Mouse (Mus musculus): ENCODE measurements at regions not wholly inside any gene's neighbourhood (a gene's known extent, or its start where the extent isn't known, plus 50 kb on each side); places are given as distances from the start of the nearest gene placed in this dataset.

- TF ChIP-seq CTCF (IDR thresholded peaks at IDR 0.05; ENCODE audit: extremely low read depth, insufficient read depth, low read length): no peak
- TF ChIP-seq POLR2A (IDR thresholded peaks at IDR 0.05; ENCODE audit: extremely low read depth, insufficient read depth, low read length): peak; percentile 55
These were observed 110.0 kb upstream of the Kiz start for GRCm38 (mm10) chr2:146745683-146746047.
